Mouse (Mus musculus): ENCODE data around the gene Cd82. TPM values are rescaled to one million over a fixed set of nuclear protein-coding genes. Genes with fewer than 3 reads are reported as not detected.

The Cd82 gene
- polyA plus RNA-seq, 1 experiment, result 181 TPM

GRCm38 (mm10) chr2:93377797-93378196, 85.1 kb downstream of the Cd82 start:
- no peaks in the 10 kb centered on the region for H3K36me3 ChIP-seq (ENCODE audit: control insufficient read depth, insufficient read depth, low read length)
- DNase-seq, result no peak
- no peaks in the 10 kb centered on the region for H3K27me3 ChIP-seq (ENCODE audit: control insufficient read depth, insufficient read depth, low read length)
- TF ChIP-seq POLR2A (IDR thresholded peaks at IDR 0.05; ENCODE audit: control insufficient read depth, extremely low read depth, insufficient read depth, low read length, poor library complexity), result no peak
- no peak for TF ChIP-seq CTCF (IDR thresholded peaks at IDR 0.05; ENCODE audit: borderline replicate concordance, control insufficient read depth, extremely low read depth, insufficient read depth, low read length, poor library complexity)
- no peak overlapping the region for H3K27ac ChIP-seq (ENCODE audit: control insufficient read depth, insufficient read depth, low read length)
- 73% methylated on average over 15 of the region's 15 CpGs for WGBS
- no peaks in the 10 kb centered on the region for H3K4me1 ChIP-seq (replicated peaks; ENCODE audit: control insufficient read depth, insufficient read depth, low read length)
- H3K4me3 ChIP-seq (ENCODE audit: control insufficient read depth, insufficient read depth, low read length), result no peak overlapping the region

- no peaks in the 10 kb centered on the region for H3K27me3 ChIP-seq (ENCODE audit: control insufficient read depth, insufficient read depth, low read length)
- TF ChIP-seq POLR2A (IDR thresholded peaks at IDR 0.05; ENCODE audit: control insufficient read depth, extremely low read depth, insufficient read depth, low read length, poor library complexity) (no peak), CTCF (IDR thresholded peaks at IDR 0.05; ENCODE audit: borderline replicate concordance, control insufficient read depth, extremely low read depth, insufficient read depth, low read length, poor library complexity) (no peak)
- no peak for DNase-seq
- H3K4me3 ChIP-seq (ENCODE audit: control insufficient read depth, insufficient read depth, low read length), result no peak overlapping the region
- no peaks in the 10 kb centered on the region for H3K36me3 ChIP-seq (ENCODE audit: control insufficient read depth, insufficient read depth, low read length)
- over 99% methylated on average over 3 of the region's 3 CpGs for WGBS
- H3K27ac ChIP-seq (ENCODE audit: control insufficient read depth, insufficient read depth, low read length), result no peak overlapping the region
- H3K4me1 ChIP-seq (replicated peaks; ENCODE audit: control insufficient read depth, insufficient read depth, low read length), result no peaks in the 10 kb centered on the region
Observed at GRCm38 (mm10) chr2:93377157-93377556, 85.8 kb downstream of the Cd82 start.

- DNase-seq, result no peak
- H3K36me3 ChIP-seq (ENCODE audit: control insufficient read depth, insufficient read depth, low read length), result no peaks in the 10 kb centered on the region
- WGBS, result 92% methylated on average over 10 of the region's 10 CpGs
- H3K27ac ChIP-seq (ENCODE audit: control insufficient read depth, insufficient read depth, low read length), result no peak overlapping the region
- no peaks in the 10 kb centered on the region for H3K4me1 ChIP-seq (replicated peaks; ENCODE audit: control insufficient read depth, insufficient read depth, low read length)
- H3K4me3 ChIP-seq (ENCODE audit: control insufficient read depth, insufficient read depth, low read length), result no peak overlapping the region
- TF ChIP-seq CTCF (IDR thresholded peaks at IDR 0.05; ENCODE audit: borderline replicate concordance, control insufficient read depth, extremely low read depth, insufficient read depth, low read length, poor library complexity), result no peak
- no peak for TF ChIP-seq POLR2A (IDR thresholded peaks at IDR 0.05; ENCODE audit: control insufficient read depth, extremely low read depth, insufficient read depth, low read length, poor library complexity)
- no peaks in the 10 kb centered on the region for H3K27me3 ChIP-seq (ENCODE audit: control insufficient read depth, insufficient read depth, low read length)
Observed at GRCm38 (mm10) chr2:93372872-93373271, 90.1 kb downstream of the Cd82 start.

- TF ChIP-seq CTCF (IDR thresholded peaks at IDR 0.05; ENCODE audit: borderline replicate concordance, control insufficient read depth, extremely low read depth, insufficient read depth, low read length, poor library complexity) (no peak), POLR2A (IDR thresholded peaks at IDR 0.05; ENCODE audit: control insufficient read depth, extremely low read depth, insufficient read depth, low read length, poor library complexity) (no peak)
- H3K4me3 ChIP-seq (ENCODE audit: control insufficient read depth, insufficient read depth, low read length), result no peak overlapping the region
- H3K27ac ChIP-seq (ENCODE audit: control insufficient read depth, insufficient read depth, low read length), result no peak overlapping the region
- no peaks in the 10 kb centered on the region for H3K36me3 ChIP-seq (ENCODE audit: control insufficient read depth, insufficient read depth, low read length)
- no peaks in the 10 kb centered on the region for H3K4me1 ChIP-seq (replicated peaks; ENCODE audit: control insufficient read depth, insufficient read depth, low read length)
- DNase-seq, result no peak
- H3K27me3 ChIP-seq (ENCODE audit: control insufficient read depth, insufficient read depth, low read length), result no peaks in the 10 kb centered on the region
- WGBS, result 71% methylated on average over 6 of the region's 6 CpGs
Observed at GRCm38 (mm10) chr2:93372097-93372571, 90.8 kb downstream of the Cd82 start.

Other genes starting within 250 kb of the Cd82 start
- gene Tspan18, start 128.6 kb downstream of the Cd82 start, polyA plus RNA-seq (2012; rRNA removed), result 10.7 and 12.2 TPM in 2 replicates
- not detected in 2 replicates for gene Gm10803, start 97.4 kb upstream of the Cd82 start, polyA plus RNA-seq (2012; rRNA removed)
- 0.23 and 0.32 TPM in 2 replicates for gene Alx4, start 179.2 kb upstream of the Cd82 start, polyA plus RNA-seq (2012; rRNA removed)